Comparison of ENCODE assay signal across 35 mouse cellular contexts in the genomic region with DNA sequence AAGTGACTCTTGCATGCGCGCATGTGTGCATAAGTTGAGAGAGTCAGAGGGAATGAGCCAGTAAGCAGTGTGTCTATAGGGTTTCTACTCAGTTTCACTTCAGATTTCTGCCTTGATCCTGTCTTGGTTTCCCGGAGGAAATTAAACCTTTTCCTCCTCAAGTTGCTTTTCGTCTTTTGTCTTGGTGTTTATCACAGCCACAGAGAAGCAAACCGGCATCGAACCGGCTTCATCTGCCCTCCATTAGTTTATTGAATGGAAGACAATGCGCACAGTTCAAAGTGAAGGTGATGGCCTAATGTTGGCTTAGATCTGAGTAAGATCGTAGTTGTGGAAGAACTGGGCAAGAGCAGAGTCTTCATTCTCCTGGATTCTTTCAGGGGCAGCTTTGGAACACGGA.
"Had no signal": no experiment of that assay in that cellular context is flagged by ENCODE, and none has a peak within 500 bp of the region (broad histone marks: within the 10 kb centered on the region; RNA-seq: fewer than 3 reads in every experiment).

No protein-coding gene starts in this region.

- H3K4me2 ChIP-seq: heart, embryonic 11.5 days; heart, embryonic 12.5 days; heart, embryonic 13.5 days; heart, embryonic 15.5 days; hindbrain, embryonic 12.5 days; hindbrain, embryonic 13.5 days; hindbrain, embryonic 14.5 days; hindbrain, embryonic 15.5 days; intestine, embryonic 15.5 days; kidney, embryonic 15.5 days had no signal

- H3K9ac ChIP-seq: heart, embryonic 12.5 days; heart, embryonic 13.5 days; heart, embryonic 15.5 days; hindbrain, embryonic 12.5 days; hindbrain, embryonic 13.5 days; hindbrain, embryonic 14.5 days; hindbrain, embryonic 15.5 days; intestine, embryonic 15.5 days; kidney, embryonic 15.5 days had no signal

- H3K27ac ChIP-seq: heart, embryonic 10.5 days; heart, embryonic 13.5 days; heart, embryonic 15.5 days; hindbrain, embryonic 10.5 days; hindbrain, embryonic 12.5 days; hindbrain, embryonic 13.5 days; hindbrain, embryonic 14.5 days; hindbrain, embryonic 15.5 days; hindbrain, postnatal 0 days; intestine, embryonic 15.5 days; kidney, embryonic 15.5 days; kidney, postnatal 0 days; layer of hippocampus, adult 2 months; left cerebral cortex, adult 2 months had no signal

- H3K27me3 ChIP-seq: heart, embryonic 12.5 days; heart, embryonic 13.5 days; heart, embryonic 15.5 days; hindbrain, embryonic 12.5 days; hindbrain, embryonic 13.5 days; hindbrain, embryonic 15.5 days; intestine, embryonic 15.5 days; kidney, embryonic 15.5 days had no signal

- DNase-seq: heart, postnatal 10 days; heart, postnatal 14 days; heart, postnatal 4 days; kidney, adult 11 months; kidney, adult 18-20 months; kidney, adult 2 months; kidney, adult 8-10 months; kidney, adult 9 months; kidney, postnatal 10 days; kidney, postnatal 14 days; kidney, postnatal 25 days; kidney, postnatal 36 days; kidney, postnatal 4 days; layer of hippocampus, adult 9-11 months; layer of hippocampus, postnatal 36 days had no signal

- H3K4me3 ChIP-seq: heart, embryonic 10.5 days; heart, embryonic 12.5 days; heart, embryonic 13.5 days; heart, embryonic 15.5 days; hindbrain, embryonic 10.5 days; hindbrain, embryonic 12.5 days; hindbrain, embryonic 13.5 days; hindbrain, embryonic 15.5 days; intestine, embryonic 15.5 days; kidney, embryonic 15.5 days; layer of hippocampus, adult 2 months; left cerebral cortex, adult 2 months had no signal

- H3K9me3 ChIP-seq: heart, embryonic 10.5 days; heart, embryonic 12.5 days; heart, embryonic 13.5 days; heart, embryonic 15.5 days; hindbrain, embryonic 10.5 days; hindbrain, embryonic 12.5 days; hindbrain, embryonic 13.5 days; hindbrain, embryonic 15.5 days; intestine, embryonic 15.5 days; kidney, embryonic 15.5 days had no signal

- H3K4me1 ChIP-seq: heart, embryonic 10.5 days; heart, embryonic 12.5 days; heart, embryonic 13.5 days; heart, embryonic 15.5 days; hindbrain, embryonic 10.5 days; hindbrain, embryonic 12.5 days; hindbrain, embryonic 13.5 days; hindbrain, embryonic 15.5 days; intestine, embryonic 15.5 days; kidney, embryonic 15.5 days had no signal

- ATAC-seq: hindbrain, embryonic 16.5 days; hindbrain, postnatal 0 days; inflammation-experienced regulatory T-cells, adult 6 months; intestine, embryonic 15.5 days; intestine, embryonic 16.5 days; intestine, postnatal 0 days had no signal

- H3K36me3 ChIP-seq: heart, embryonic 10.5 days; heart, embryonic 12.5 days; heart, embryonic 13.5 days; heart, embryonic 15.5 days; hindbrain, embryonic 10.5 days; hindbrain, embryonic 12.5 days; hindbrain, embryonic 13.5 days; hindbrain, embryonic 15.5 days; intestine, embryonic 15.5 days; kidney, embryonic 15.5 days had no signal
